Mouse (Mus musculus) gastrocnemius, postnatal 14 days (tissue): ENCODE measurements around the gene Lrmp. TPM values are rescaled to one million over a fixed set of nuclear protein-coding genes. Genes with fewer than 3 reads are reported as not detected.

Source experiments
- DNase-seq: peaks from one replicate; pipeline ENCODE4 v3.0.0; 2021; ENCODE audit warnings: mixed read lengths
- intact Hi-C: fragments of 180-260 bp; cut with DNase I; formaldehyde crosslinking; loops from one replicate; pipeline ENCODE4 v1.15.1; 2025; ENCODE audit warnings: low total_unique reads
- total RNA-seq, 2 experiments: library from RNA; stranded (reverse); gene quantifications; 2 replicates each; pipeline ENCODE4 v1.2.3; 2021

The Lrmp gene
- total RNA-seq, 2 experiments from 2014 or later, result 1.0 to 1.1 TPM

DNA sequence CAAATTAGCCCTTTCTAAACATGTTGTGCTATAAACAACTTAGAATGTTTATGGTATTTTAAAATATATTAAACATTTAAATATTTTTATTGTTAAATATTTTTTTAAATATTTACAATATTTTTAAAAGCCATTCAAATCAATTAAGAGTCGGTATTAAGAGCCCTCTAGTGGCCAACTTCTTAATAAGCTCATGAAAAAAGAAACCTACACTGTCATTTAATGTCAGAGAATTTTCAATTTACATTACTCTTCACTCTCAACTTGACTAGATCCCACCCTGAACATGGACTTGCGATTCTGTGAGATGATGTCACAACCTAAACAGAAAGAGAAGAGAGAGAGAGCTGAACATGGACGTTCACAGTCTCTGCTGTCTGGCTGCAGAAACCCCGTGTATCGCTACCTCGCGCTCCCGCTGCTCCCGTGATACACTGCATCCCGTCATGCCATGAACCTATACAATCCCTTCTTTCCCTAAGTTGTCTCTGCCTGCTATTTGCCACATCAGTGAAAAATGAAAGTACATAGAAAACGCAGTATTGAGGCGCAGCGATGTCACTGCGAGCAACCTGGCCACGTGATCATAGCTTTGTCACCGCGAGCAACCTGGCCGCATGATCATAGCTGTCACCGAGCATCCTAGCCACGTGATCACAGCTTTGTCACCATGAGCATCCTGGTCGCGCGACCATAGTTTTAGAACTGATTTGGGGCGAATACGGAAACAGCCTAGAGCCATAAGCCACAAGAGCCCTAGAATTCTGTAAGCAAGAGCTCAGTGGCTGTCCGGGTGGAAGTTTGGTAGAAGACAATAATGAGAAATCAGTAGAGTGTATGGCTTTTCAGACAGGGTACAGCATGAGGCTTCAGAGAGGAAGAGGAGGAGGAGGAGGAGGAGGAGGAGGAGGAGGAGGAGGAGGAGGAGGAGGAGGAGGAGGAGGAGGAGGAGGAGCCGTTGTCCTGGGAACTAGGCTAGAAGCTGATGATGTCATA is 71.9 kb downstream of the Lrmp start:
- no peak for DNase-seq

DNA sequence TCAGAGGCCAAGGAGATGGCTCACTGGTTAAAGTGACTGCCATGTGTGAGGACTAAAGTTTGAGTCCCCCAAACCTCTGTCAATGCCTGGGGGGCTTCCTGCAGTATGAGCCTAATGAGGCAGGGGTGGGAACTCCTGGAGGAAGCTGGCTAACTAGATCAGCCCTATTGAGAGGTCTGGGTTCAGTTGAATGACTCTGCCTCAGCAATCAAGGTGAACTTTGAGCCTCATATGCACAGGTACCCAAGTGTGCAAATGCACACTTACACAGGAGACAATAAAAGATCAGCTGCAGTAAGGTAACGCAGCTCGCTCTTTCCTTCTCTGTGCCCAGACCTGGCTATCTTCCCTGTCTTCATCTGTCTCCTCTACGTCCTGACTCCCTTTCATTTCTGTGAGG is 77.6 kb downstream of the Lrmp start:
- intact Hi-C loops, result no loop called here
- DNase-seq, result no peak

More for the DNA sequence above, 71.9 kb downstream of the Lrmp start:
- intact Hi-C loops, result loop anchor here (2.0 kb wide), 1 partner anchor 99 kb away; no protein-coding TSS in a partner anchor

DNA sequence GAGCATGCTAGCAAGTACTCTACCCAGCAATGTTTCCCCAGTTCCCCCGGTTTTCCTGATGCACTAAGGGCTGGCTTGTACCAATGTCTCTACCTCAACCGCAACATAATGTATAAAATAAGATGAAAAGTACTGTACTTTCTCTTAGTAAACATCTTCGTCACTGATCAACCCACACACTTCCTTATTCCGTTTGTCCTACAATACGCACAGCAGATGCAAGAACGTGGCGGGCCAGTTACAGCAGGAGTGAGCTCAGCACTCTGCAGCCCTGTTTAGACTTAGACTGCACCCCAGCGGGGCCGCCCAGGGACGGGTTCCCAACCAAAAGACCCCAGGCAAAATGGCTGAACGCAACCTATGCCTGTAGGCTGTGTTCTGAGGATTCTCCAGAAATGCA is 78.0 kb downstream of the Lrmp start:
- DNase-seq, result no peak
- intact Hi-C loops, result no loop called here

DNA sequence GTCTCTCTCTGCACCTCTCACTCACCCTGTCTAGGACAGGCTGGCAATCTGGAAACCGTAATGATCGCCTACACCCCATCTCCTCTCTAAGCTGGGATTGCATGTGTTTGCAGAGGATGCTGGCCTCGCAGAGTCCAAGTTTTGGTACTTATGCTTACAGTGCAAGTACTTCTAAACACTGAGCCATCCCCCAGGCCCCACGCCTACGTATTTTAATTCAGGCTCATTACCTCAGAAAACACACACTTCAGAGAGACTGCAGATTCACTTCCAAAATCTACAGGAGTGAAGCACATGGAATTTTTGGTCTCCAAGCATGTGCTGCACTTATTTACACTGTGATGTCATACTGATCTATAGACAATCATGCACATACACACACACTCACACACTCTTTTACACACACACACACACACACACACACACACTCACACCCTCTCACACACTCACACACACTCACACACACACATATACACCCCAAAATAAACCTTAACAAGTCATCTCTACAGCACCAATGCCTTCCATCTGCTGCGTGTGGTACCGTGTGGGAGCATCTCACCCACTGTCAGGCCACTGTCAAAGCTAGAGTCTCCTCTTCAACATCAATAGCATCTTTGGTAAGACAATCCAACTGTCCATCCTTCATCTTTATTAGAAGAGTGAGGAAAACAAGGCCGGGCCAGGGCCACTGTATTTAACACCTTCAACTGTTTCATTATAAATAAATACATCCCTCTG is 82.7 kb downstream of the Lrmp start:
- DNase-seq, result no peak

DNA sequence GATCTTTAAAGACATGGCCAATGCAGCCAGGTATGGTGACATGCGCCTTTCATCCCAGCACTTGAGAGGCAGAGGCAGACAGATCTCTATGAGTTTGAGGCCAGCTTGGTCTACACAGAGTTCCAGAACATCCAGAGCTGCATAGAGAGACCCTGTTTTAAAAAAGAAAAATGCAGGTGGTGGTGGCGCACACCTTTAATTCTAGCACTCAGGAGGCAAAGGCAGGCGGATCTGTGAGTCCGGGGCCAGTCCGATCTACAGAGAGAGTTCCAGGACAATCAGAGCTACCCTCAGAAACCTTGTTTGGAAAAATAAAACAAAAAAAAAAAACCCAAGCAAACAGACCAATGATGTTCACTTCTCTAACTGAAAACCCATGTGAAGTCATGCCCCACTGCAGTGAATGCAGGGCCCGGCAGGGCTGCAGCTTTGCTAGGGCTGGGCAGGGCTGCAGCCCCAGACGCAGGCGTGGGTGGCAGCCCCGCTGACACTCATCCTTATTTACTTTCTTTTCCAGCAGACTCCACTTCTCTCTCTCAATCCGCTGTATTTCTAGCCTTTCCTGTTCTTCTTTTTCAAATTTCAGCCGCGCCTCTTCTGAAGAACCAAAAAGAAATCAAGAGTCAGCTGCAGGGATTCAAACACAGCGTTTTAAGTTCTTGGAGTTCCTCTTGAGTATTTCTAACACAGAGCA is 87.1 kb downstream of the Lrmp start:
- intact Hi-C loops, result no loop called here
- DNase-seq, result no peak

More for the DNA sequence above, 82.7 kb downstream of the Lrmp start:
- intact Hi-C loops, result no loop called here

DNA sequence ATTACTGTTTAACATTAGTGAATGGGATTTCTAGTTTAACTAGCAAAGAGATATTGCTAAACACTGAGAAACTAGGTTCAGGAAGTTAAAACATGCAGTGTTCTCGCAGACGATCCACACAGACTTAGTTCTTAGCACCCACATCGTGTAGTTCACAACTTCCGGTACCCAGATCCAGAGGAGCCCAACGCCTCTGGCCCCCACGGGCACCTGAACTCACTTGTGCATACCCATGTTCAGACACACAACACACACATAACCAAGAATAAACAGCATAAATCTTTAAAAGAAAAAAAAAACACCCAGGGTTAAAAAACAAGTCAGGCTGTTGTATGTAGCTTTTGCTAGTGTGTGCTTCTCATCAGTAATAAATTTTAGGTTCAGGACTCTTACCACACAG is 89.0 kb downstream of the Lrmp start:
- intact Hi-C loops, result no loop called here
- DNase-seq, result no peak

DNA sequence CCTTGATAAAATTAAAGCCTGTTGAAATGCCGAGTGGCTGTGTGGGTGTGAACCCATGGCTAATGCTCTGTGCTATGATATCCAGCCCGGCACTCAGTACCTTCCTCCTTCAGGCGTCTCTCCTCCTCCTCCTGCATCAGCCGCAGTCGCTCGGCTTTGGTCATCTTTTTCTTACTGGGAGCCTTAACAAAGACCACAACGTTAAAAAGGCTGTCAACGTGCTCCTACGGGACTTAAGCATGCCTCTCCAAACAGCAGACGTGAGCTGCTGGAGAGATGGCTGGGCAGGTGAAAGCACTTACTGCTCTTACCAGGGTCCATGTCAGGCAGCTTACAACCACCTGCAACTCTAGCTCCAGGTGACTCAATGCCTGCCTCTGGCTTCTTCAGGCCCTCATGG is 89.7 kb downstream of the Lrmp start:
- DNase-seq, result no peak
- intact Hi-C loops, result no loop called here

DNA sequence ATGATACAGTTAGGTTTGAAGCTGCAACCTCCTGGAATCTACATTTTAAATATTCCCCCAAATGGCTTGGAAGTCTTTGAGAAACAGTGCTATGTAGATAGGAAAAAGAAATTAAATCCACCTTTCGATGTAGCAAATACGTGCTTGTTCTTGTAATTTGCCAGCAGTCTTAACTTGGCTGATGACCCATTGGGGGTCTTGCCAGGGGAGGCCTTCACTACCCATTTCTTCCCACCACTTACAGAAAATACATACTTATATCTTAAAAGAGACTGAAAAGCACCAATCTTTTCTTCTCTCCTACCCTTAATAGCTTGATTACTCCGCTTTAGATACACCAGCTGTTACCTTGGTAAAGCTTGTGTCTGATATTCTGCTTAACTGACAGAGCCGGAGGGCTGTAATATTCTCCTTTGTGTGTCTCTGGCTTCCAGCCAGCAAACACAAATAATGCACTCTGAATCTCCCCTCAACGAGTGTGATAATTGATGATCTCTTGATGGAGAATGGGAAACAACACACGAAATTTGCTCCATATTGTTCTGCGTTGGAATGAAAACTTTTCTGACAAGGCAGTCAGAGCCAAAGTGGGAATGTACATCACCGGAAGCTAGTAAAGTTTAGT is 94.7 kb downstream of the Lrmp start:
- DNase-seq, result no peak
- intact Hi-C loops, result no loop called here

DNA sequence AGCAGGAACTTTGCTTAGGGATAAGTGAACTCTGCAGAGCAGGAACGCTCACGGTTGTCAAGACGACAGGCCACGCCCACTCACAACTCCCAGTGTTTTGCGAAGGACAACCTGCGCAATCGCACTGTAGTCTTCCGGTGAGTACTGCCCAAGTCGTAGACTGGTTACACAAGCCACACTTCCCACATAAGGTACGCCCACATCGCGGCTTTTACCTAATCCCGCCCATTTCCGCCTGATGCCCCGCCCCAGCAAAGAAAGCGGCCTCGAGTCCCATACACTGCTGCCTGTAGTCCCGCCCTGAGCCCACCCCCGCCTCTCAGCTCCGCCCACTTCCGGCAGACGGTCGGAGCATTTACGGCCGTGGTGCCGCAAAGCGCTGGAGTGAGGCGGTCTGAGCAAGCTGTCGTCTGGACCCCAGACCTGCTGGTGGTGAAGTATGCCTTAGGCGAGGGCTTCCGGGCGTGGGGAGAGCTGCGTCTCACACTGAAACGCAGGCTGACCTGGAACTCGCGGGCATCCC is 95.4 kb downstream of the Lrmp start, which contains the start of the genes Casc1 and Etfrf1:
Casc1 (minus strand) TSS at position 190 of the 523 bp plus-strand sequence.
Etfrf1 (plus strand) TSS at position 319 of the 523 bp plus-strand sequence.
- intact Hi-C loops, result no loop called here
- peak; percentile 97 for DNase-seq

DNA sequence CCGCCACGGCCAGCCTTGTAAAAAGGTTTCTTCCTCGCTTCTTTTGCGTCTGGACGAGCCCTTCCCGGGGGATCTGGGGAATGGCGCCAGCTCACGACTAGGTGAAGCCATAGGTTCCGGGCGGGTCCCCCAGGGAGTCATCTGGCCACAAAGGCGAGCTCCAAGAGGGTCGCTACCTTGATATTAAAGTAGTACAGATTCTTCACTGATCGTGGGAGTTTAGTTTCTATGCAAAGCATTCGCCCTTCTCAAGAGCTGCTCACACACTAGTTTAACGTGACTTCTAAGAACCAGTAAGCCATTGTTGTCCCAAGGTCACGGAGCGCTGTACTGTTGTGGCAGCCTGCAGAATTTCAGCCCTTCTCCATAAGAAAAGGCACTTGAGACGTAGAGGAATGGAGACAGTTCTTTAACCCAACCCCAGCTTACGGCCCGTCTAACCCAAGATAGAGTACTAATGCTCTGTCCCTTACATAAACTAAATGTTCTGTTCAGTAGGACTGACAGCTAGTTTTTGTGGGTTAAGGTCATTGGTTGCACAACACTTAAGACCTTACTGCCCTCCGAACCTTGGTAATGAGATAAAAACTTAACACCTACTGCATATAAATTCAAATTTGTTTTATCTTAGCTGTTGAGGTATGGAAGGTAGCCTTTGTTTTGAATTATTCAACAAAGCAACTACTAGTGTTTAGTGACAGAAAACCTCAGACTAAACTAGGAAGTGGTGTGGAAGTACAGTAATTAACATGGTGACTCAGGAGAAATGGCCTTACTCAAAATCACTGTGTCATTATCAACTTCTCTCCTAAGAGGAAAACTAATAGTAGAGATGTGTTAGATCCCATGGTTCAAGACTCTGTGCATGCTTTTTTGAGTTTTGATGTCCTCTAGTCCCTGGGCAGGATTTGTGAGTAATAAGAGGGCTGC is 96.2 kb downstream of the Lrmp start:
- no peak for DNase-seq
- intact Hi-C loops, result no loop called here

DNA sequence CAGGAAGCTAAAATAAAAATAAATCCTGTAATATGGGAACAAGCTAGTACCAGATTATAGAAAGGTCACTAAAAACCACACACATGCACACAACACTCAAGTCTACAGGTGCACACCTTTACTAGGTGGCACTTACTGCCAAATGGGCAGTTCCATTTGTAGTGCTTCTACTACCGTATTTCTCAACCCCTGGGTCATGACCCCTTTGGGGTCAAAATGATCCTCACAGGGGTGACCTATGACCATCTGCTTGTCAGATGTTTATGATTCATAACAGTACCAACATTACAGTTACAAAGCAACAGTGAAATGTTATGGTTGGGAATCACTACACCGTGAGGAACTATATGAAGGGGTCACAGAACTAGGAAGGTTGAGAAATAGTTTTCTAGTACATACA is 98.5 kb downstream of the Lrmp start:
- DNase-seq, result no peak
- intact Hi-C loops, result no loop called here

DNA sequence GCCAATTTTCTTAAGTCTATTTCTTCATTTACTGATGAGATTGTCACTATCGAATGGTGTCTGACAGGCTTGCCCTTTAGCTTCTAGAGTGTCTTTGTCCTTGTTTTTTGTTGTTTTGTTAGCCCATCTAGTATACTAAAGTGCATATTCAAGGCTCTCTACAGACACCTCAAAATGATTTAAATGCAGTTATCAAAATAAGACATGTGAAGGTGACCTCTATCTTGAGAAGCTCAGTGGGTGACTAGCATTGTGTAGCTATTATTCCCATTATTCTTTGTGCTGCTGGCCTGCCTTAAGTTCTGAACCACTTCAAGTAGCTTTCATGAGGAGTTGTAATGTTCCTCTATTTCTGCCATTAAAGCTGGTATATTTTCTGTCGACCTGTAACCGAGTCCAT is 100.4 kb downstream of the Lrmp start:
- intact Hi-C loops, result no loop called here
- no peak for DNase-seq

DNA sequence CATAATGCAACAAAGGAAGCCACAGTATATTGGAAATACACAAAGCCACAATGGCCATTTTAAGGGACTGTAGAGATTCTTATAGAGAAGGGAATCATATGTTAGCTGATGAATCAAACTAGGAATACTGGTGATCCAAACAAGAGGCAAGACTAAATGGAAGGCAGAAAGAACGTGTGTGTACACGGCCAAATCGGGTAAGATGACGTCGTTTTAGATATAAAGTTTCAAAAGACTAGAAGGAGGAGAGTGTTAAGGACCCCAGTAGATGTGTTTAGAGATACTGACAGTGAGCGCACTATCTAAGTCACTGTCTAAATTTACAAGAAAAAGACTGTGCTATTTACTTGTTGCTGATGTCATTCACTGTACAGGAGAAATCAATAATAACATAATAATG is 108.8 kb downstream of the Lrmp start:
- intact Hi-C loops, result no loop called here
- DNase-seq, result no peak

Other genes with a start within 250 kb of the Lrmp start
- 1 to 10 TPM; 6.8 to 8.8 TPM for gene Bcat1, start 39.5 kb upstream of the Lrmp start, total RNA-seq
- gene Casc1, start 95.4 kb downstream of the Lrmp start, total RNA-seq, result under 1 TPM; 0.13 to 0.23 TPM
- gene Etfrf1, start 95.5 kb downstream of the Lrmp start, total RNA-seq, result 10 to 100 TPM; 60.2 to 66.6 TPM
- 10 to 100 TPM; 18.1 to 19.7 TPM for gene Kras, start 134.6 kb downstream of the Lrmp start, total RNA-seq